Mouse (Mus musculus) ES-CJ7 (cell line): ENCODE results near the gene Kifc5b.
A peak's percentile ranks its signal among the peaks of the same experiment; 100 is the strongest.

Source experiments
- DNase-seq: peaks from one replicate; pipeline ENCODE4 v3.0.0; 2011; ENCODE audit warnings: low read depth, low spot score

The Kifc5b gene

DNA sequence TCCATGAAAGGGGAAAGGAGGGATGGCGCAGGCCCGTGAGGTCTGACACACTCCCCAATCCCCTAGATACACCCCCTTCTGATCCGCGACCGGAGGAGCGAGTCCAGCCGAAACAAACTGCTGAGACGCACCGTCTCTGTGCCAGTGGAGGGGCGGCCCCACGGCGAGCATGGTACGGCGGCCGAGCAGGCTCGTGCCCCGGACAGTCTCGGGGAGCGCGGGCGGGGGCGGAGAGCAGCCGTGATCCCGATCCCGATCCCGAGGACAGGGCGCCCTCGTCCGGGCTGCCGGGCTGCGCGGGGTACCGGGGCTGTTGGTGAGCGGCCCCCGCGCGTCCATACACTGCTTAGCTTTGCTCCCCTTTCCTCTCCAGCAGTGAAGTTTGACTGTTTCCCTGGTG is 29.7 kb downstream of the Kifc5b start:
- peak; percentile 34 for DNase-seq

DNA sequence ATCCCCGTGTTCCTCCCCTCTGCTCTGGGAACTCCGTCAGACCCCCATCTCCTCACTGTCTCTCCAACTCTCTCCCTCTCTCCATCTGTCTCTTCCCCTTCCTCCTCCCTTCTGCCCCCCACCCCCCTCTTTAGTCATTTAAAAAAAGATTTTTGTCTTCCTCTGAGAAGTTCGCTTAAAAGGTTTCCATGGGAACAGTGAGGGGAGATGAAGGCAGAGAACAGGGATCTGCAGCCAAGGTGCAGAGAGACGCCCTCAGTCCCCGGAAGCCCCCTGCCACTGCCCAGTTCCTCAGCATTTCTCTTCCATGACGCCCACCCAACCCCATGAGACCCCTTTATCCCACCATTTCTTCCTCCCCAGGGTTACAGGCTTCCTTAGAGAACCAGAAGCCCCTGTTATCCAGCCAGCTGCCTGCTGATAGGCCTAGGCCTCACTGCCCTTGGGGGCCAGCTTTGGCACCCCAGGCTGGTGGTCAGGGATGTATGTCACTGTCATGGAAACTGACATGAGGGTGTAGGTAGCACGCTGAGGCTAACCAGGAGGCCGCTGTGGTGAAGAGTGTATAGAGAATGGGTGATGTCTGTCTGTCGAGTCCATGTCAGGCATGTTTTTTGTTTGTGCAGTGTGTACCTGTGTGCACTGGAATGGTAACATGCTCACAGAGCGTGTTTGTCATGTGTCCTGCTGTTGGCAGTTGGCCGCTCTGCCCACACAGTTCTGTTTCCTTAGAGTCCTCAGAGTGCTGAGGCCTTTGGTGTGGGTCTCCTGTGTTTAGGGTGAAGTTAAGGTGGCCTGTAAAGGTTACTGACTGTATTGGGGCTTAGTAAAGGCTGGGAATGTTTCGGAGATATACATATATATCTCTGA is 30.6 kb downstream of the Kifc5b start:
- no peak for DNase-seq

- DNase-seq, result peak; percentile 24
Observed at GRCm38 (mm10) chr17:26948316-26949050, 31.6 kb downstream of the Kifc5b start.

DNA sequence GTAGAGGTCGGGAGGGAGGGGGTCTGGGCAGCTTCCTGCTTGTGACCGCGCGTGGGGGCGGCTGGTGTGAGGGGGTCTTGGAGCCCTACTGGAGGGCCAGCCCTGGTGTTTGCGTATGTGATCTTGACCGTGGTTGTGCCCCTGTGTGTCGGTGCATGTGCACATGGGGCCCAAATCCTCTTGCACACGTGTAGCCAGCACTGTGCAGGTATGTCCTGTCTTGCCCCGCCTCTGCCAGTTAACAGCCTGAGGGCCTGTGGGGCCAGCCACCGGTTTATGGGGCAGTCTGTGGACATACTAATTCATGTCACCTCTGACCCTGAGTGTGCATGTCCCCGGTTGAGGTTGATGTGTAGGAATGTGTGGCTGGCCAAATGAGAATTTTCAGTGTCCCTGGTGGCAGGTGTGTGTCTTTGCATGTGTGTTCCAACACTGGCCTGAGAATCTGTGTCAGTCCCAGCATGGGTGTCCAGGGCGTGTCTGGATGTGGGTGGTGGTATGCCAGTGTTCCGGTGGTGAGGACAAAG is 32.2 kb downstream of the Kifc5b start:
- DNase-seq, result peak; percentile 72

DNA sequence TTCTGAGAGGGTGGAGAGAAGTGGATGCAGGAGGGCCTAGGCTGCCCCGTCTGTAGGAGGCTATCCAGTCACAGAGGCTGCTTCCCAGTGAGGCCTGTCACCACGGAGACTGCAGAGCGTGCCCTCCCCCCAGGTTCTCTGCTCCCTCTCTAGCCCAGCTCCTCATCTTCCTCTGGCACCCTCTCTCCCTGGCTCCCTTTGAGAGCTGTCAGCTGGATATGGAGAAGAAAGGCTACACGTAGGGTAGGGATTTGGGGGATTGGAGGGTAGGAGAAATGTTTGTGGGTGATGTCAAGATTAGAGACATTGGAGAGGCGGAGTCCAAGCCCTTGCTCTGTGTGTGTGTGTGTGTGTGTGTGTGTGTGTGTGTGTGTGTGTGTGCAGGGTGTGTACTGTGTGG is 33.0 kb downstream of the Kifc5b start:
- no peak for DNase-seq

DNA sequence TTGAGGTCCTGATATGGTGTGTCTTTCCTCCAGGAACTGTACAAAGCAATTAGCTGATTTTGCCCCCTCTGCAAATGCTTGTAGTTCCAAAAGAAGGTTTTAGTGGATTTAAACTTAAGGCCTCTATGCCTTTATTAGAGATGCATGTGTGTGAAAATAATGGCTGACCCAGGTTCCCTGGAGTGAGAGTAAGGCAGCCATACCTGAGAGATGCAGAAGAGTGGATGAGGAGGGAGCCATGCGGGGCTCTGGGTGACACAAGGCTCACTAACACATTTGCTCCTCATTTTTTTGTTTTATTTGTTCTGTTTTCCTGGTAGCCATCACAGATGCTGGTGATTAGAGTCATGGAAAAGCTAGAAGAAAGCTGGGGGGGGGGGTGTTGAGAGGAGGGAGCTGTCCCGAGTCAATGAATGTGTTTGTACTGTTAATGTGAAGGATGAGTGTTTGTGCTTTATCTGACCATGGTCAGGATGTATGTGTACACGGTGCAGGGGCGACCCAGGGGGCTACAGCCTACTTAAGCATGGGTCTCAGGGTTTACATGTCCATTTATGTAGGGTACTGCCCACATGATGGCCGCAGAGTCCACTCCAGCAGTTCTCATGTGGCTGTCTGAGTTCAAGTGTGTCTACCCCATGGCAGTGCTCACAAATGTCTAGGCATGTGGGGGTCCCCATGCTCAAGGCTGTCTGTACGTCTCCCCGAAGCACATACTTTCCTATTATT is 33.8 kb downstream of the Kifc5b start:
- DNase-seq, result no peak

DNA sequence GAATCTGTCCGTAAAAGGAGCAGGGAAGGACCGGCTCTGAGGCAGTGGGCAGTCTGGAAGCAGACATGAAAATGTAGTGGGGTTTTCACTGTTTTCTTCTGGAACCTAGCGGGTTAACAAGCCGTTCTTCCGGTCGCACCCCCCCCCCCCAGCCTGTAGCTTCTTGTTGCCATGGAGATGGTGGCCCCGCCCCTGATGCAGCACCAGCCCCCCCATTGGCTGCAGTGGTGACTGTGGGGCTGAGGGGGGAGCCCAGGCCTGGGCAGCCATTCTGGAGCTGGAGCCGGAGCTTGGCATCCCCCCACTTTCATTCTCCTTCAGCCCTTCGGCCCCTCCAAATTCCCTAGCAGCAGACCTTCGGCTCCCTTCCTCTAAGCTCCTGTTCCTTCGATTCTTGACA is 34.5 kb downstream of the Kifc5b start:
- peak; percentile 63 for DNase-seq

GRCm38 (mm10) chr17:26951952-26952877 is 35.3 kb downstream of the Kifc5b start:
- DNase-seq, result no peak

- DNase-seq, result no peak
Observed at GRCm38 (mm10) chr17:26953201-26953600, 36.3 kb downstream of the Kifc5b start.

GRCm38 (mm10) chr17:26953726-26954125 is 36.8 kb downstream of the Kifc5b start:
- no peak for DNase-seq

DNA sequence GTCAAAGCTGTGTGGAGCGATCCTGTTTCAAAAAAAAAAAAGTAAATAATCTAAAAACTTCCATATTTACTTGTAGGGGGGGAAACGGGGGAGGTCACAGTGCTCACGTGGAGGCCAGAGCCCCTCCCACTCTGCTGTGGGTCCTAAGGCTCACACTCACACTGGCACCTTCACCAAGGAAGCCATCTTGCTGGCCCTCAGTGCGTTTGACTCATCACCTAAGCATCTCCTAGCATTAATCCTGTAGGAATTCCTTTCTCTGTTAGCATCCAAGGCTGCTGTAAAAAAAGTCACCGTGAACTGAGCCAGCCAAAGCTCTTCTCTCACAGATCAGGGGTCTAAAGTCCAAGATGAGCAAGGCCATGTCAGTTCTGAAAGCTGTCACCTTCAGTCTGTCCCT is 39.4 kb downstream of the Kifc5b start:
- no peak for DNase-seq

- no peak for DNase-seq
Observed at GRCm38 (mm10) chr17:26956895-26957294, 40.0 kb downstream of the Kifc5b start.

DNA sequence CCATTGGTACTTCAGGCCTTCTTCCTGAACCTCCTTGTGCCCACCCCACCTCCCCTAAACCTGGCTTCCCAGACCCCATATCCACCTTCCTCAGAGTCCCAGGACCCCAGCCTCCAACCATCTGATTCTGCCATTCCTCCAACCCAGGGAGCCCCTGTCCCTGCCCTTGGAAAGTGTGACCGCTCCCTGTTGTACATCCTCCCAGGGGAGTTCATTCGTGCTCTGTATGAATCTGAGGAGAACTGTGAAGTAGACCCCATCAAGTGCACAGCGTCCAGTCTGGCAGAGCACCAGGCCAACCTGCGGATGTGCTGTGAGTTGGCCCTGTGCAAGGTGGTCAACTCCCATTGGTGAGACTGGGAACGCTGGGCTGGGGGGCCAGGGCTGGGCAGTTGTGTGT is 41.0 kb downstream of the Kifc5b start:
- DNase-seq, result no peak

DNA sequence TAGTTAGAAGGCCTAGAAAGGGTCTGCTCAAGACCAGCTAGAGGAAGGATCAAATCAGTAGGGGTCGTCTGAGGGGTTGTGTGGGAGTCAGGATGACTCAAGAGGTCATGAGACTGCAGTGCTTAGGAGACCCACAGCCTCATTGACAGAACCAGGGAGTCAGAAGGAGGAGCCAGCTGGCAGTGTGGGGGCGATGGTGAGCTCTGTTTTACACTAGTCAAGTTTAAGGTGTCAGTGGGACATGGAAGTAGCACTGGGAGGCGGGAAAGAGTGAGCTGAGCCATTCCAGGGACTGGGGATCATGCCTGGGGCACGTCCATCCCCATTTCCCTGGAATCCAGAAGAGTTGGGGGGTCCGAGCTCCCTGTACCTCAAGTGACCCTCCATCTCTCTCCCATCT is 42.0 kb downstream of the Kifc5b start:
- no peak for DNase-seq

- no peak for DNase-seq
Observed at GRCm38 (mm10) chr17:26959815-26960214, 42.9 kb downstream of the Kifc5b start.

- no peak for DNase-seq
Observed at GRCm38 (mm10) chr17:26961572-26962240, 44.8 kb downstream of the Kifc5b start.

DNA sequence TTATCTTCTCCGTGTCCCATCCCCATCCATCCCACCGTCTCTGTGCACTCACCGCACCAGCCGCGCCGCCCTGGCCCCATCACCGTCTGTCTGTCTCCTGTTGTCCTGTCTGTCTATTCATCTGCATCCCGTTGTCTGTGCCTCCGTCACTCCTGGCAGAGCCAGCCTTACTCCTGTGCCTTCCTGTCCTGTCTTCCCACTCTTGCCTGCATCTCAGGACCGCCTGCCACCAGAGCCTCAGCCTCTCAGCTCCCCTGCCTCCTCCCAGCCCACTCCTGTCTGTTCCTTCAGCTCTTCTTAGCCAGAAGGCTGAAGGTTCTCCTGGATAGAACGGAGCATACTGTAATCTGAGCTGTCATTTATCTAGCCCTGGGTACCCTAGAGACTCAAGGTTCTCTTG is 50.1 kb downstream of the Kifc5b start:
- DNase-seq, result no peak

DNA sequence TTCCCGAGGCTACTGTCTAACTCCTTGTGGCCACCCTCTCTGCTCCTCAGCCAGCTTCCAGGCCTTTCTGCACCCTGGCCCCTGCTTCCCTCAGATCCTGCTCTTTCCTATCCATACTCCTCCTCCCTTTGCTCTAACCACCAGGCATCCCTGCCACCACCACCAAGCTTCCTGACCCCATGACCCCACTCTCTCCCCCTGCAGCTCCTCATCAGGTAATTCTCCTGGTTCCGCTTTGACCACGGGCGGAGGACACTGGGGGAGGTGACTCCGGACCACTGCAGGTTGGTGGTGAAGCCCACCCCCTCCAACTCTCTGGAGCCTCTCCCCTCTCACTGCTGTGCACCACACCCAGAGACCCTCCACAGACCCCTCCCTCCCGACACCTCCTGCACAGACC is 50.6 kb downstream of the Kifc5b start:
- DNase-seq, result no peak

DNA sequence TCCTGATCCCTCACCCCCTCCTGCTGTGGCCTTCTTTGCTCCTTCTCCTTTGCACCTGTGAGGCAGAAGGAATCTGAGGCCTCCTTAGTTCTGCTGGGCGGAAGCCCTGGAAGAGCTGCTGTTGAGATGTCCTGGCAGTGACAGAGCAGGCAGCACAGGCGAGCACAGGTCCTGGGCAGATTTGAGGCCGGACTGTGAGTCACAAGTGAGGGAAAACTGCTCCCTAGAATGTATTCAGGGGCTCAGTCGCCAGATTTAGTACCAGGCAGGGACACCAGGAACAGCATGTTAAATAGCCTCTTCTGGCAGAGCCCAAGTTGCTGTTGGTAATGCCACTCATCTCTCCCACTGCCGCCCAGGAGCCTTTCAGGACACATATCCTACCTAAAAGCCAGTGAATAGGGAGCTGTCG is 51.3 kb downstream of the Kifc5b start:
- DNase-seq, result no peak

- no peak for DNase-seq
Observed at GRCm38 (mm10) chr17:26969257-26969656, 52.4 kb downstream of the Kifc5b start.
